Mouse (Mus musculus): ENCODE data around the gene Gm609.

GRCm38 (mm10) chr16:45376812-45377211, 116.0 kb downstream of the Gm609 start:
- TF ChIP-seq POLR2A (IDR thresholded peaks at IDR 0.05; ENCODE audit: extremely low read depth, insufficient read depth, low read length) (no peak), CTCF (IDR thresholded peaks at IDR 0.05; ENCODE audit: extremely low read depth, insufficient read depth, low read length) (no peak)

Measured in cortical plate, adult 2 months (tissue).